Mouse (Mus musculus) embryonic facial prominence, embryonic 11.5 days (tissue): Measurements from ENCODE around the gene Hoxb7. TPM values are rescaled to one million over a fixed set of nuclear protein-coding genes. Genes with fewer than 3 reads are reported as not detected.

ENCODE experiments used
- ATAC-seq: fragments of 200-750 bp; cut with Nextera tagmentation; replicated peaks from 2 replicates; pipeline ENCODE4 v1.8.0; 2017; ENCODE audit warnings: low read depth; ENCODE audit not compliant: insufficient number of reproducible peaks, low FRiP score, low TSS enrichment
- DNase-seq: peaks from one replicate; pipeline ENCODE4 v3.0.0-alpha.2; 2015; ENCODE audit warnings: low spot score
- H3K27ac ChIP-seq: fragments of 300-500 bp; sonication (generic); replicated peaks from 2 replicates; pipeline ENCODE4 v1.5.1; 2014; ENCODE audit warnings: mild to moderate bottlenecking, low read depth, low read length, control low read depth
- H3K27me3 ChIP-seq: fragments of 300-500 bp; sonication (generic); 2 replicates; pipeline ENCODE4 v1.6.1; 2014; ENCODE audit warnings: mild to moderate bottlenecking, low read length, moderate library complexity, mixed read lengths; ENCODE audit not compliant: control insufficient read depth, insufficient read depth
- H3K36me3 ChIP-seq: fragments of 300-500 bp; sonication (generic); replicated peaks from 2 replicates; pipeline ENCODE4 v1.6.1; 2014; ENCODE audit warnings: low read depth, mild to moderate bottlenecking, low read length, moderate library complexity, mixed read lengths; ENCODE audit not compliant: control insufficient read depth, insufficient read depth
- H3K4me1 ChIP-seq: fragments of 300-500 bp; sonication (generic); 2 replicates; pipeline ENCODE4 v1.6.1; 2014; ENCODE audit warnings: low read length, mixed read lengths; ENCODE audit not compliant: control insufficient read depth, insufficient read depth
- H3K4me2 ChIP-seq: fragments of 300-500 bp; sonication (generic); 2 replicates; pipeline ENCODE4 v1.6.1; 2014; ENCODE audit warnings: low read depth, mild to moderate bottlenecking, control low read depth, low read length, moderate library complexity
- H3K4me3 ChIP-seq: fragments of 300-500 bp; sonication (generic); 2 replicates; pipeline ENCODE4 v1.5.1; 2014; ENCODE audit warnings: low read depth, low read length, control low read depth
- H3K9ac ChIP-seq: fragments of 300-500 bp; sonication (generic); replicated peaks from 2 replicates; pipeline ENCODE4 v1.6.1; 2014; ENCODE audit warnings: mild to moderate bottlenecking, control low read depth, low read length
- H3K9me3 ChIP-seq: fragments of 300-500 bp; sonication (generic); replicated peaks from 2 replicates; pipeline ENCODE4 v1.6.1; 2016; ENCODE audit warnings: mild to moderate bottlenecking, low read length, inconsistent platforms, mixed read lengths; ENCODE audit not compliant: control insufficient read depth
- WGBS: fragments of 180-500 bp; shearing (Covaris S2); extraction: QIAGEN DNeasy Blood & Tissue Kit; methylation state at CpG from one replicate; pipeline ENCODE4 v1.1.7; 2014; 5-methylcytosine and 5-hydroxymethylcytosine counted together
- polyA plus RNA-seq: library from polyadenylated mRNA; unstranded; fragments of >200 nt; fragmentation: Nextera tagmentation; extraction: Ambion mirVana; gene quantifications from 2 replicates; pipeline ENCODE4 v1.2.1, GENCODE M21; 2014

The Hoxb7 gene
- polyA plus RNA-seq, 1 experiment from 2014 or later: 0.15 TPM

DNA sequence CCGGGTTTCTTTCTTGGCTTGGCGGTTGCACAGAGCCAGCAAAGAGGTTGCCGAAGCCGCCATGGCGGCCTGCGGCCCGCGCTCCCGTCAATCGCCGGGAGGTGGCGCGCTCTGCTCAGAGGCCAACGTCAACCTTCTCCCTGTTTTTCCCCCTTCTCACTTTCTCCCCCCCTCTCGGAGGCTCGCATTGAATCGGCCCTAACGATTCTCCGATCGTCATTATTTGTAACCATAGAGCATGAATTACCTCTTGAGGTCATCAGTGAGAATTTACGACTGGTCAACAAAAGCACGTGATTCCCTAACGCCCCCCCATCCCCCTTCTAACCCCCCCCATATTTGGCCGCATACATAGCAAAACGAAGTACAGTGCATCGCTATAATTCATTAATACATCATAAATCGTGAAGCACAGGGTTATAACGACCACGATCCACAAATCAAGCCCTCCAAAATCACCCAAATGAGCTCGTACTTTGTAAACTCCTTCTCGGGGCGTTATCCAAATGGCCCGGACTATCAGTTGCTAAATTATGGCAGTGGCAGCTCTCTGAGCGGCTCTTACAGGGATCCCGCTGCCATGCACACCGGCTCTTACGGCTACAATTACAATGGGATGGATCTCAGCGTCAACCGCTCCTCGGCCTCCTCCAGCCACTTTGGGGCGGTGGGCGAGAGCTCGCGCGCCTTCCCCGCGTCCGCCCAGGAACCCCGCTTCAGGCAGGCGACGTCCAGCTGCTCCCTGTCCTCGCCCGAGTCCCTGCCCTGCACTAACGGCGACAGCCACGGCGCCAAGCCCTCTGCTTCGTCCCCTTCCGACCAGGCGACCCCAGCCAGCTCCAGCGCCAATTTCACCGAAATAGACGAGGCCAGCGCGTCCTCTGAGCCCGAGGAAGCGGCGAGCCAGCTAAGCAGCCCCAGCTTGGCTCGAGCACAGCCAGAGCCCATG is 17.0 kb downstream of the Hoxb7 start, which contains the start of gene Hoxb5:
TSS of gene Hoxb5 (plus strand) at position 186 of the 949 bp plus-strand sequence.
- peak within 1 kb of the TSS; percentile 21; the same call in 1 of the 2 replicates for H3K4me2 ChIP-seq

DNA sequence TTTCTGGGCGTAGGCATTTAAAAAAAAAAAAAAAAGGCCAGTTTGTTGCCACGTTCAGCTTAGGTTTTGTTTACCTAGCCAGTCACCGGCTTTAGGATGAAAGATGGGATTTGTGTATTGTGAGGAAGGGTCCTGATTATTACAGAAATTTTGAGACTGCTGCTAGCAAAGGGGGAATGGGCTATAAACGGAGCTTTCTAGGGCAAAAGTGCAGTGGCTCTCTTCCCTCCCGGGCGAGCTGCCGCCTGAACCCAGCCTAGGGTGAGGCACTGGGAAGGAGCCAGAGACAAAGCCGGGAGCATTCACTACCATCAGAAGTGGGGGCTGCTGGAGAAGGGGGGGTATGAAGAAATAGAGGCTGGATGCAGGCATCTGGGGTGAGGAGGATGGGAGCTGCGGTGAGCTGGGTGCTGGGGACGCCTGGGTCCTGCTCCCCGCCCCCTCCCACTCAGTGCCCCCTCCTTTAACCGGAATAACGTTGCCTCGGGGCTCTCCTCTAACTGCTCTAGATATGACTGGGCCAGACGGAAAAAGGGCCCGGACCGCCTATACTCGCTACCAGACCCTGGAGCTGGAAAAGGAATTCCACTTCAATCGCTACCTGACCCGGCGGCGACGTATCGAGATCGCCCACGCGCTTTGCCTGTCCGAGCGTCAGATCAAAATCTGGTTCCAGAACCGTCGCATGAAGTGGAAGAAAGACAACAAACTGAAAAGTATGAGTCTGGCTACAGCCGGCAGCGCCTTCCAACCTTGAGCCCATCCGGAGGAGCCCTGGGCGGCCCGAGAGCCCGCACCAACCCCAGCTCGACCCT is 18.2 kb downstream of the Hoxb7 start:
- no peak overlapping the region for H3K27ac ChIP-seq
- H3K4me1 ChIP-seq: no peaks in the 10 kb centered on the region; the same call in 1 of the 2 replicates
- WGBS: 1% methylated on average over 38 of the region's 38 CpGs
- no peak overlapping the region for H3K4me3 ChIP-seq
- H3K36me3 ChIP-seq: no peaks in the 10 kb centered on the region
- H3K9me3 ChIP-seq: no peaks in the 10 kb centered on the region
- H3K4me2 ChIP-seq: no peak overlapping the region
- no peak overlapping the region for H3K9ac ChIP-seq
- DNase-seq: no peak
- no peak for ATAC-seq
- H3K27me3 ChIP-seq: peaks cover 98% of the 10 kb centered on the region

More for the DNA sequence above, 17.0 kb downstream of the Hoxb7 start, which contains the start of gene Hoxb5:
- Histone ChIP-seq H3K27me3 (peaks cover 96% of the 10 kb centered on the region), H3K27ac (no peak within 1 kb of the TSS), H3K9me3 (no peaks in the 10 kb centered on the region), H3K9ac (no peak within 1 kb of the TSS), H3K4me3 (no peak within 1 kb of the TSS), H3K36me3 (no peaks in the 10 kb centered on the region), H3K4me1 (no peaks in the 10 kb centered on the region; the same call in 1 of the 2 replicates)
- peak; percentile 82 for DNase-seq
- under 1% methylated on average over 69 of the region's 69 CpGs for WGBS
- no peak for ATAC-seq

DNA sequence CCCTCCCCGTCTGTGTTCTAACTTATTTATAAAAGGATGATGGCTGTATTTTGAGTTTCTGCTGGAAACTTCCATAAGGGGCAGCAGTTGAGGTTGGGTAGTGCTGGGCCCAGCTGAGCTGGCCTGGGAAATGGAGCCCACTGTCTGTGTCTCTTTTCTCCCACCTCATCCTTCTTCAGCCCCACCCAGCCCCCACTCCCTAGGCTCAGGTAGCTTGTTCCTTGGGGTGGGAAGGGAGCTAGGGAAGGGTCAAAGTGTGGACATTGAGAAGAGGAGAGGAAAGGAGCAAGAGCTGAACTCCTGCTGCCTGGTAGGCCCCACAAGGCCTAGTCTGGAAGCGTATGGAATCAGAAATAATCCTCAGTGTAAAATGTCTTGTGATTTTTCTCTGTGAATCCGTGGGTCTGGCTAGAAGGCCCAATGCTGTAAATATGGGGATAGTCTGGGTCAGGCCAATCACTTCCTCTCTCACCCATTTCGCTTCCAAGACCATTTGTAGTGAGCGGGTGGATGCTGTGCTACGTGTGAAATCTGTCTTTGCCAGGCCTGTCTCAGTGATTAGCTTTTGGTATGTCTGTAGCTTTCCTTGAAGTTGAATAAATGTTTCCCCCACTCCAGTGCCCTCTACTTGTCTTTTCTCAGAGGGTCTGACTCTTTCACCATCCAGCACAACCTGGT is 19.2 kb downstream of the Hoxb7 start:
- Histone ChIP-seq H3K27me3 (peaks cover 98% of the 10 kb centered on the region), H3K9me3 (no peaks in the 10 kb centered on the region), H3K36me3 (no peaks in the 10 kb centered on the region), H3K4me1 (no peaks in the 10 kb centered on the region; the same call in 1 of the 2 replicates), H3K4me2 (no peak overlapping the region), H3K9ac (no peak overlapping the region), H3K4me3 (no peak overlapping the region), H3K27ac (no peak overlapping the region)
- ATAC-seq (no peak), DNase-seq (no peak)
- 17% methylated on average over 6 of the region's 6 CpGs for WGBS

DNA sequence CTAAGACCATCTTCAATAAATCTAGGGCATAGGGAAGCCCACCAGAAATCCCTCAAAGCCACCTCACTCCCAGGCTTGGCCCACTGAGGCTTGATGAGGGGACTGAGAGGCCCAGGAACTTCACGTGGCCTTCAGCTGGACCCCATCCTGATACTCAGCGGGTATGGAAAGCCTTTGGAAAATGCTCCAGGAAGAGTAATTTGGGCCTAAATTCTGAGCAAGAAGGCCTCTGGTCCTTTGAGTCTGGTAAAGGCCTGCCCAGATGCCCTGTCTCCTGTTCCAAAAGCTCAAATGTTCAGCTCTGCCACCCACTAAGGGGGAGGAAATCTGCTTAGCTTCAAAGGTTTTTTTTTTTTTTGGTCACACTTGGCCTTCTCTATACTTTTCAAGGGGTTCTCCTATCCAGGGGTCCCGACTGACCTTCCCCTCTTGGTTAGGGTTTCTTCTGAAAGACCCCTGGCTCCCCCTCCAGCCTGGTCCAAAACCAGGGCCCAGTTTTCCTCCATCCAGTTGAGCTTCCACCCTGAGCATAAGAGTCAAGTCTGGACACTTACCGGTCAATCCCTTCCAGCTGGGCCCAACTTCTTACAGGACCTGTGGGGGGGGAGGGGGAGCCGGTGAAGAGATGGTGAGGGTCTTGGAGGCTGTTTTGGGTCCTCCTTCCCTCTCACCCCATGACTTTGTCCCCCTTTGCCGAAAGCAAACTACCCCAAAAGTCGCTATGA is 19.9 kb downstream of the Hoxb7 start:
- H3K4me1 ChIP-seq: no peaks in the 10 kb centered on the region; the same call in 1 of the 2 replicates
- H3K4me3 ChIP-seq: no peak overlapping the region
- no peak overlapping the region for H3K27ac ChIP-seq
- no peak for ATAC-seq
- no peak overlapping the region for H3K4me2 ChIP-seq
- no peak overlapping the region for H3K9ac ChIP-seq
- H3K27me3 ChIP-seq: peaks cover 99% of the 10 kb centered on the region
- 4% methylated on average over 7 of the region's 7 CpGs for WGBS
- DNase-seq: no peak
- H3K36me3 ChIP-seq: no peaks in the 10 kb centered on the region
- H3K9me3 ChIP-seq: no peaks in the 10 kb centered on the region

DNA sequence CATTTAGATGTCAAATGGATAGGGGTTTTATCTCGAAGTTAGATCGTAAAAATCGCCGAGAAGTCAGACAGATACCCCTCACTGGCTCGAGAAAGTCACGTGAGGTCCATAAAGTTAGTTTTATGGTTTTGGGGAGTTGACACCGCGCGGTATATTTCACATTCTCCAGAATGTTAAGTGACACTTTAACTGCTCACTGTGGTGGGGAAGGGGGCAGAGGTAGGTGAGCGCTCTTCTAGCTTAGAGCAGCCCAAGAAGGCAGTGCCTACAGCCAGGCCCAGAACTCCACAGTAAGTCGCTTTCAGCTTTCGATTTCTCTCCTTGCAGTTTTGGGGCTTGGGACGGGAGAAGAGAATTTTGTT is 20.5 kb downstream of the Hoxb7 start:
- no peak overlapping the region for H3K4me3 ChIP-seq
- WGBS: 3% methylated on average over 13 of the region's 13 CpGs
- no peak for ATAC-seq
- no peaks in the 10 kb centered on the region; the same call in 1 of the 2 replicates for H3K4me1 ChIP-seq
- no peak overlapping the region for H3K4me2 ChIP-seq
- H3K36me3 ChIP-seq: no peaks in the 10 kb centered on the region
- no peak overlapping the region for H3K27ac ChIP-seq
- no peak overlapping the region for H3K9ac ChIP-seq
- peaks cover 99% of the 10 kb centered on the region for H3K27me3 ChIP-seq
- DNase-seq: no peak
- no peaks in the 10 kb centered on the region for H3K9me3 ChIP-seq

DNA sequence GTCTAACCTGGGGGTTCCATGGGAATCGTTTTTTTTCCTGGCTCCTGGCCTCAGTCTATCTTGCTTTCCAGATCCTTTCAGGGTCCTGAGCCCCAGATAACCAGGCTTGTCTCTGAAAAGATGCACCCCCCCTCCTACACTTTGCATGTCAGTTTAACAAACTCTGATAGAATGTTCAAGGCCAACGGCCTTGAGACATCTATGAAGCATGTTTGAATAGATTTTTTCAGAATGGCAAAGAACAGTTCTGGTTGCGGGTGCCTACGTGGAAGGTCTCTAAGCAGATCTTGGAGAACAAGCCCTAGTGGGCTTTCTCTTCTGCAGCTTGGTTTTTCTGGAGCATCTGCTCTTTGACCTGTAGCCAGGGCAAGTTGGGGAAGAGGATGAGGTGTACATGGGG is 22.3 kb downstream of the Hoxb7 start:
- Histone ChIP-seq H3K27me3 (peaks cover 100% of the 10 kb centered on the region), H3K4me2 (no peak overlapping the region), H3K36me3 (no peaks in the 10 kb centered on the region), H3K9me3 (no peaks in the 10 kb centered on the region), H3K4me1 (no peaks in the 10 kb centered on the region; the same call in 1 of the 2 replicates), H3K9ac (no peak overlapping the region), H3K27ac (no peak overlapping the region), H3K4me3 (no peak overlapping the region)
- DNase-seq: no peak
- no peak for ATAC-seq
- 10% methylated on average over 4 of the region's 4 CpGs for WGBS

DNA sequence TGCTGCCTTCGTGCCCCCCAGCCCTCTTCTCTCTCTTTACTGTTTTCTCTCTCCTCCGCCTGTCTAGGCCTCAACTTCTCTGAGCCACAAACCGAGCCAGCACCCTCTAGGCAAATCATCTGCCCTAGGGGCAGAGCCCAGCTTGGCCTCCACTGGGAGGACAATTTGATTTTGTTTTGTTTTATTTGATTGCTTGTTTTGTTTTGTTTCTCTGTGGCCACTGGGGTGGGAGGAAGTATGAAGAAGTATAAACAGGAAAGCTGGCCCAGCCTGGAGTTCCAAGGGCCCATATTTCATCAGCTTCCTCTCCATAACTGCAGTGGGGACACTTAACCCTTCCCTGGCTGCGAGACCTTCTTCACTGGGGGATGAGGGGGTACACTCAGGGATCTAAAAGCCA is 22.9 kb downstream of the Hoxb7 start:
- H3K9ac ChIP-seq: no peak overlapping the region
- DNase-seq (no peak), ATAC-seq (no peak)
- no peak overlapping the region for H3K4me2 ChIP-seq
- H3K27me3 ChIP-seq: peaks cover 100% of the 10 kb centered on the region
- H3K4me3 ChIP-seq: no peak overlapping the region
- WGBS: 11% methylated on average over 4 of the region's 4 CpGs
- no peak overlapping the region for H3K27ac ChIP-seq
- no peaks in the 10 kb centered on the region for H3K9me3 ChIP-seq
- H3K36me3 ChIP-seq: no peaks in the 10 kb centered on the region
- no peaks in the 10 kb centered on the region for H3K4me1 ChIP-seq
